Mouse (Mus musculus) spleen, postnatal 10 days (tissue): Measurements from ENCODE around the gene St6galnac4.
A peak's percentile ranks its signal among the peaks of the same experiment; 100 is the strongest.

Experiments used
- DNase-seq, 2 experiments: peaks; one replicate each; pipeline ENCODE4 v3.0.0; 2021 to 2022; ENCODE audit warnings: low spot score in 2 of 2

Gene St6galnac4

GRCm38 (mm10) chr2:32586871-32587351 is at the start of gene St6galnac4:
Gene St6galnac4, plus strand, starts transcription at chr2:32587095.
- DNase-seq = peak; percentile 75 to 91

GRCm38 (mm10) chr2:32537360-32537905 is 49.5 kb upstream of the St6galnac4 start:
- peak in 1 of 2 experiments; percentile 32 for DNase-seq

- no peak for DNase-seq
Measured at GRCm38 (mm10) chr2:32537941-32538340, 49.0 kb upstream of the St6galnac4 start.

- no peak for DNase-seq
Measured at GRCm38 (mm10) chr2:32538461-32538860, 48.4 kb upstream of the St6galnac4 start.

- no peak for DNase-seq
Measured at GRCm38 (mm10) chr2:32539452-32539981, 47.4 kb upstream of the St6galnac4 start.

- no peak for DNase-seq
Measured at GRCm38 (mm10) chr2:32541333-32541908, 45.5 kb upstream of the St6galnac4 start.

GRCm38 (mm10) chr2:32541986-32542573 is 44.8 kb upstream of the St6galnac4 start:
- DNase-seq = no peak

GRCm38 (mm10) chr2:32543031-32543449 is 43.9 kb upstream of the St6galnac4 start:
- DNase-seq = no peak

GRCm38 (mm10) chr2:32546951-32547350 is 39.9 kb upstream of the St6galnac4 start:
- DNase-seq = no peak

- no peak for DNase-seq
Measured at GRCm38 (mm10) chr2:32547380-32547779, 39.5 kb upstream of the St6galnac4 start.

- DNase-seq = no peak
Measured at GRCm38 (mm10) chr2:32547964-32548739, 38.7 kb upstream of the St6galnac4 start.

- no peak for DNase-seq
Measured at GRCm38 (mm10) chr2:32549171-32549570, 37.7 kb upstream of the St6galnac4 start.

- no peak for DNase-seq
Measured at GRCm38 (mm10) chr2:32549764-32550163, 37.1 kb upstream of the St6galnac4 start.

GRCm38 (mm10) chr2:32551236-32551635 is 35.7 kb upstream of the St6galnac4 start:
- DNase-seq = no peak

- no peak for DNase-seq
Measured at GRCm38 (mm10) chr2:32553592-32554148, 33.2 kb upstream of the St6galnac4 start.

GRCm38 (mm10) chr2:32555484-32555883 is 31.4 kb upstream of the St6galnac4 start:
- DNase-seq = no peak

GRCm38 (mm10) chr2:32556019-32556418 is 30.9 kb upstream of the St6galnac4 start:
- no peak for DNase-seq

GRCm38 (mm10) chr2:32559570-32559969 is 27.3 kb upstream of the St6galnac4 start:
- no peak for DNase-seq

- DNase-seq = peak; percentile 45 to 71
Measured at GRCm38 (mm10) chr2:32566536-32567063, 20.3 kb upstream of the St6galnac4 start.

GRCm38 (mm10) chr2:32568149-32568548 is 18.7 kb upstream of the St6galnac4 start:
- DNase-seq = no peak

GRCm38 (mm10) chr2:32568941-32569340 is 18.0 kb upstream of the St6galnac4 start:
- no peak for DNase-seq
